Mouse (Mus musculus): ENCODE results near the gene Fam117a.

DNA sequence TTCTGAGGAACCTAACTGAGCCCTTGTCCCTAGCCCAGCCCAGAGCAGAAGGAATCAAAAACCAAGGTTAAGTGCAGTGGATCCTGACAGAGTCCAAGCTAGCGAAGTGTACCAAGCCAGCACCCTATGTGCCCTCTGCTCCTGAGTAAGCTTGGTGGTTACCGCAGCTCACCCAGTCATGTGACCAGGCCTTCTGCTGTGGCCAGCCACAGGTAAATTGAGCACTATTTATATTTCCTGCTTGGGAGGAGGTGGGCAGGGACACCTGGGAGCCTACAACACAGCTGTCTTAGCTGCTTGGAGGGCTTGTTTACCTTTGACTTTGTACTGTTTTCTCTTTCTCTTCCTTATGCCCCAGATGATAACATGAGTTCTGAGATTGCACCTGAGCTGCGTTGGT, 14.1 kb downstream of the Fam117a start:
- no peak for TF ChIP-seq CTCF (IDR thresholded peaks at IDR 0.05; ENCODE audit: borderline replicate concordance, insufficient read depth, low read depth, low read length)
- TF ChIP-seq POLR2A (IDR thresholded peaks at IDR 0.05; ENCODE audit: borderline replicate concordance, insufficient read depth, low read length), result no peak

Data from cerebellum, adult 2 months (tissue).